Mouse (Mus musculus) kidney, postnatal 36 days (tissue): Measurements from ENCODE around the gene Foxj3.
A peak's percentile ranks its signal among the peaks of the same experiment; 100 is the strongest.

Experiments used
- DNase-seq, 2 experiments: peaks; one replicate each; pipeline ENCODE4 v3.0.0; 2021 to 2022; ENCODE audit warnings: mixed read lengths in 2 of 2

The Foxj3 gene

GRCm38 (mm10) chr4:119637946-119638345, 101.1 kb downstream of the Foxj3 start:
- DNase-seq = no peak

- no peak for DNase-seq
Measured at GRCm38 (mm10) chr4:119638656-119639055, 101.9 kb downstream of the Foxj3 start.

GRCm38 (mm10) chr4:119642666-119643065, 105.9 kb downstream of the Foxj3 start:
- no peak for DNase-seq

- DNase-seq = no peak
Measured at GRCm38 (mm10) chr4:119657011-119657410, 120.2 kb downstream of the Foxj3 start.

GRCm38 (mm10) chr4:119658246-119658645, 121.4 kb downstream of the Foxj3 start:
- DNase-seq = peak; percentile 71 to 82

GRCm38 (mm10) chr4:119658731-119659130, 121.9 kb downstream of the Foxj3 start, which contains the start of gene Guca2b:
Guca2b (minus strand) TSS chr4:119658954.
- peak; percentile 75 to 78 for DNase-seq

GRCm38 (mm10) chr4:119660007-119660406, 123.2 kb downstream of the Foxj3 start:
- no peak for DNase-seq

- DNase-seq = no peak
Measured at GRCm38 (mm10) chr4:119662151-119662550, 125.3 kb downstream of the Foxj3 start.

- no peak for DNase-seq
Measured at GRCm38 (mm10) chr4:119662976-119663375, 126.2 kb downstream of the Foxj3 start.

- no peak for DNase-seq
Measured at GRCm38 (mm10) chr4:119663409-119664095, 126.7 kb downstream of the Foxj3 start.

- DNase-seq = peak in 1 of 2 experiments; percentile 20
Measured at GRCm38 (mm10) chr4:119665166-119665565, 128.4 kb downstream of the Foxj3 start.

- peak; percentile 73 to 78 for DNase-seq
Measured at GRCm38 (mm10) chr4:119666116-119666515, 129.3 kb downstream of the Foxj3 start.

GRCm38 (mm10) chr4:119667454-119667853, 130.7 kb downstream of the Foxj3 start:
- peak; percentile 32 to 56 for DNase-seq

GRCm38 (mm10) chr4:119668185-119668584, 131.4 kb downstream of the Foxj3 start:
- no peak for DNase-seq

- DNase-seq = no peak
Measured at GRCm38 (mm10) chr4:119668596-119668995, 131.8 kb downstream of the Foxj3 start.

GRCm38 (mm10) chr4:119669356-119670209, 132.8 kb downstream of the Foxj3 start:
- DNase-seq = peak in 1 of 2 experiments; percentile 25

GRCm38 (mm10) chr4:119670210-119670555, 133.4 kb downstream of the Foxj3 start:
- DNase-seq = no peak

GRCm38 (mm10) chr4:119670736-119671135, 133.9 kb downstream of the Foxj3 start:
- no peak for DNase-seq

GRCm38 (mm10) chr4:119671164-119671563, 134.4 kb downstream of the Foxj3 start:
- no peak for DNase-seq

- peak in 1 of 2 experiments; percentile 42 for DNase-seq
Measured at GRCm38 (mm10) chr4:119672685-119673084, 135.9 kb downstream of the Foxj3 start.
